Mouse (Mus musculus) right cerebral cortex, postnatal 36 days (tissue): ENCODE data around the gene Myl4.
"Not testable (repeated sequence)": the region's sequence is repeated elsewhere in the genome, so short reads cannot be mapped to it uniquely, and the experiment has no call there.

Experiments
- DNase-seq, 2 experiments: peaks; one replicate each; pipeline ENCODE4 v3.0.0; 2022; ENCODE audit warnings: low spot score in 2 of 2, mixed read lengths in 1 of 2

Gene Myl4

DNA sequence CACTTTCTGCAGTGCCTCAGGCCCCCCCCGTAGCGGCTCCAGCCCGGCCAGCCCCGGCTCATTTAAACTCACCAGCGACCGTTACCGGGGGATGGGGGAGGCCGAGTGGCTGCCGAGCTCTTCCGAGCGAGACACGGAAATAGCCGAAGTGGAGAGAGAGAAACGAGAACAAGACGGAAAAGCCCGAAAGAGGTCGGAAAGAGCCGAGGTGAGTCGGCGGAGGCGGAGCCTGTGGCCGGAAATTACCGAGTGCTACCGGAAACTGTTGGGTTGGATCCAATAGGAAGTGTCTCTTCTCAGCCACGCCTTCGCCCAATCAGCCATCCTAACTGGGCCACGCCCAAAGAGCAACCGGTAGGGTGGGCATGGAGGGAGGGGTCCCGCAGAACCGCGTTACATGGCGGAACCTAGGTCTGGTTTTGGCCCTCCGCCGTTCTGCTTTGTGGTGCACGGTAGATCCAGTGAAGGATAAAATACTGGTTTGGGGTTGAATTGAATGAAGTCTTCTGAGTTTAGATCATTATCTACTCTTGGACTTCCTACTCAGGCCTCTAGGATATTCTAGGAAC lies at the start of gene Myl4, which contains the start of gene Cdc27:
Gene Myl4 (plus strand): TSS at position 258 of the 569 bp plus-strand sequence.
Gene Cdc27 (minus strand): TSS at position 215 of the 569 bp plus-strand sequence.
- peak; percentile 98 to 99 for DNase-seq

DNA sequence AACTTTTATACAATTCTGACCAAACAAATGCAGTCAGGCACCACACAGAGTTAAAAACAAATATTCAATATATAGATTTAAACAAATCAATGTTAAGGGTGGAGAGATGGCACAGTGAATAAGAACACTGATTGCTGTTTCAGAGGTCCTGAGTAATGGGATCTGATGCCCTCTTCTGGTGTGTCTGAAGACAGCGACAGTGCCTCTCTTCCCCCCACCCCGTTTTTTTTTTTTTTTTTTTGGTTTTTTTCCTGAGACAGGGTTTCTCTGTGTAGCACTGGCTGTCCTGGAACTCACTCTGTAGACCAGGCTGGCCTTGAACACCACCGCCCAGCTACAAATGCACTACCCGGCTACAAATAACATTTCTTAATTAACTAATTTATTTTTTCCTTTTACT lies 42.0 kb upstream of the Myl4 start:
- no peak for DNase-seq

DNA sequence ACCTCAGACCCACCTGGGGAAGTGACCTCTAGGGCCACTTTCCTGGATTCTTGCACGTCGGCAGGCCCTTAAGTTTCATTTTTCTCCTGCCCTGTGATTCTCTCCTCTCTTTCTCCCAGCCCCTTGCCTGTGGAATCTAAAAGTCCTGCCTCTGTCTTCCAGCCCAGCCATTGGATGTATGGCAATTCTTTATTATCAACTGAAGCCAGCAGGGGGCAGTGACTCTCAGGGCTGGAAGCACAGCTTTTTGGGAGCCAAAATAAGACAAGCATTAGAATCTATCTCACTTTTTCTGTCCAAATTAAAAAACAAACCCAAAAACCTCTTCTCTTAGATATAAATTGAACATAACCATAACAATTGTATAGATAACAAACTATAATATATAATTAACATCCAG lies 39.9 kb upstream of the Myl4 start:
- DNase-seq: no peak

DNA sequence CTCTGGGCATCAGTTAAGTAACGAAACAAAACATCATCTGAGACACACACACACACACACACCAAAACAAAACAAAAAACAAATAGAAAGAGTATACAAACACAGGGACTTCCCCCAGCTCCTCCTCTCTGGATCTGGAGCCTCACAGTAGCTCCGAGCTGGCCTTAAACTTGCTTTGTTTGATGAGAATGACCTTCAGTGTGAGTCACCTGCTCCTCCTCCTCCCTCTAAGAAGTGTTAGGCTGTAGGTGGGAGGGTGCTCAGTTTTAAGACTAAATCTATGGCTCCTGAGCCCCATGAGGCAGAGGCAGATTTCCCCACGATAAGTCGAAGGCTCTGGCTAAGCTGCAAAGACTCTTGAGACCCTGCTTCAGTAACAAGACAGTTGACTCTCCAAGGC lies 38.0 kb upstream of the Myl4 start:
- no peak for DNase-seq

DNA sequence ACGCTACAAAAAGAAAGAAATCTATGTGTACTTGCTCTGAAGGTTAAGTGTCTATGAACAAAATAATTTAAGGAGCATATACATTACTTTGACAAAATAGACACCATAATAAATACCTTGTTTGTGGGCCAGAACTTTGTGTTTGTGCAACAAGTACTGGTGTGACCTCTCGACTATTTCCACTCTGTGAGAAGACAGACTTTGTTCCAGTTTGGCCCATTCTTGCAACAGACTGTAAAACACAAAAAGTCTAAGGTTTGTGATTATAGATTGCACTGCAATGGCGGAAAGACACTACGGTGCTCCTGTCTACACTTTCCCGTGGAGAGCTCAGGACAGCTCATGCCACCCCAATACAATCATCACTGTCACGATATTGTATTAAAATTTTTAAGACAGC lies 24.5 kb upstream of the Myl4 start:
- DNase-seq: no peak

DNA sequence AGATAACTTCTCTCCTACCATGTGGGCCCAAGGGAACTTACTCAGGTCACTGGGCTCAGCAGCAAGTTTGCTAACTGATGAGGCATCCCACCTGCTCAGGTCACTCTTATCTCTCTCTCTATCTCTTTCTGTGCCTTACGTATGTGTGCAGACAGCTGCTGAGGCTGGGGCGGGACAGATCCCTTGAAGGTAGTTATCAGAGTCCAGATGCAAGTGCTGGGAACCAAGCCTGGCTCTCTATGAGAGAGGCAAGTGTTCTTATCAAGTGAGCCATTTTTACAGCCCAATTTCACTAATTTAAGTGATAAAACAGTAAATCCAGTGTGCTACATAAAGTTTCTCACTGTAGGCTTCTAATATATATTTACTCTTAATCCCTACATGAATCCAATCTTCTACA lies 13.6 kb upstream of the Myl4 start:
- DNase-seq: no peak

DNA sequence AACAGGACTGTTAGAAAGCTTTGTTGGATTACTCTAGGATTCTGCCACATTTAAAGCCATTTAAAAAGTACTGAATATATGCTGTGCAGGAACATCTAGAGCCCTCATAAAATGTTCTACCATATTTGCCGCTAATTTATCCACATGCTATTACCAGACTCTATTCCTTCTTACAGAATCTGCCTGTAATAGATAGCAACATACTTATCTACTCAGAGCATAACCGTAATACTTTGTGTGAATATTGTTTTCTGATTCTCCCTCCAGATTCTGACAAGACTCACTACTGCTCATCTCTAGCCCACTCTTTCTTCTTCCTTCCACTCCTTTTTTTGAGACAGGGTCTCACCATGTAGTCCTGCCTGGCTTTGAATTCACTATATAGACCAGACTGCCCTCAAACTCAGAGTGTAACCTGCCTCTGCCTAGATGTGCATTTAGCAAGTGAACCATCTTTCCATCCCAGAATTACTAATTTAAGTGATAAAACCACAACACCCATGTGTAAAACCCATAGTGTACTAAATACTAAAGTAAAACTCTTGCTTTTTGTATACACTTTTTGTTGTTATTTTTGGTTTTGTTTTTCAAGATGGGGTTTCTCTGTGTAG lies 12.4 kb upstream of the Myl4 start:
- DNase-seq: no peak

DNA sequence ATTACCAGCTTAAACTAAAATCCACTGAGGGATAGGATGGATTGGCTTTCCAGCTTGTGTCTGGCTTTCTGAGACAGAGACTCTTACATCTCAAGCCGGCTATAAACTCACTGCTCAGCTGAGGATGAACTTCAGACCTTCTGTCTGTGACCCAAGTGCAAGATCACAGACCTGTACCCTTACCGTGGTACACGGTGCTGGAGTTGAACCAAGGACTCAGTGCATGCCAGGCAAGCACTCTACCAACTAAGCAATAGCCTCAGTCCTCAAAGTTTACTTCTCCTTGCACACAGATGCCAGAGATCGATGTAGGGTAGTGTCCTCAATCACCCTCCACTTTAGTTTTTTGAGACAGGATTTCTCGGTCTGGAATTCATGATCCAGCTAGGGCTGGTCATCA lies 10.7 kb upstream of the Myl4 start:
- no peak for DNase-seq

DNA sequence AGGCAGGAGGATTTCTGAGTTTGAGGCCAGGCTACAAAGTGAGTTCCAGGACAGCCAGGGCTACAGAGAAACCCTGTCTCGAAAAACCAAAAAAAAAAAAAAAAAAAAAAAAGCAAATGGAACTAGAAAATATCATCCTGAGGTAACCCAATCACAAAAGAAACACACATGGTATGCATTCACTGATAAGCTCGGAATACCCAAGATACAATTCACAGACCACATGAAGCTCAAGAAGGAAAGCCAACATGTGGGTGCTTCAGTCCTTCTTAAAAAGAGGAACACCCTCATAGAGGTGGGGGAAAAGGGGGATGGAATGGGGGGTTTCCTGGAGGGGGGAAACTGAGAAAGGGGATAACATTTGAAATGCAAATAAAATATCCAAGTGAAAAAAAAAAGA lies 7.1 kb upstream of the Myl4 start:
- not testable (repeated sequence) for DNase-seq

DNA sequence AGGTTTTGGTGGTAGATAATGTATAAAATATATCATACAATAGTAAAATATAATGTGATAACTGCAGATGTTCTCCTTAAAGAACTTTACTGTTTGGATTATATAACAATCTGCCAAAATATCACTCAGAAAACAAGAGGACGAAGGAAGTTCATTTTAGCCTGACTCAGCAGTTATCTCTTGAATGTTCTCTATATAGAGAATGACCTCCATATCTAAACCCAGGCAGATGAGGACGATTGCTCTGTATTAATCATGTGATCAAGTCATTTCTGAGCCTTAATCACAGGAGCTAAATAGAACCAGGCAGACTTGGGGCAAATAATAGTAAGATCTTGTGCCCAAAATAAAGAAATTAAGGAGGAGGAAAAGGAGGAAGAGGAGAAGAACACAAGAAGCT lies 6.0 kb upstream of the Myl4 start:
- no peak for DNase-seq

DNA sequence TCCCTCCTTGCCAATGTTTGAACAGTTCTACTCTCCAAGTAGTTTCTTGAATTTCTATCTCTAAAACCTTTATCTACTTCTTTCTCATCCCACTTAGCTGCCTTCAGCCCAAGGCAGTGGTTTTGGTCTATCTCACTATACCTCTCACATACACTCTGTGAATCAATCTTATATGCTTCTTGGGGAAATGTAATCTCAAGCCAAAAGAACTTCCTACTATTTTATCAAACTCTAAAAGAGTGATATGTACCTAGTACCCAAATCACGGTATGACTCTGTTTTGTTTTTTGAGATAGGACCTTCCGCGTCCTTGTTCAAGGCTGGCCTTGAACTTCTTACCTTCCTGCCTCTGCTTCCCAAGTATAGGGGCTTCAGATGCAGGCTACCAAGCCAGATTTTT lies 3.0 kb upstream of the Myl4 start:
- no peak for DNase-seq

DNA sequence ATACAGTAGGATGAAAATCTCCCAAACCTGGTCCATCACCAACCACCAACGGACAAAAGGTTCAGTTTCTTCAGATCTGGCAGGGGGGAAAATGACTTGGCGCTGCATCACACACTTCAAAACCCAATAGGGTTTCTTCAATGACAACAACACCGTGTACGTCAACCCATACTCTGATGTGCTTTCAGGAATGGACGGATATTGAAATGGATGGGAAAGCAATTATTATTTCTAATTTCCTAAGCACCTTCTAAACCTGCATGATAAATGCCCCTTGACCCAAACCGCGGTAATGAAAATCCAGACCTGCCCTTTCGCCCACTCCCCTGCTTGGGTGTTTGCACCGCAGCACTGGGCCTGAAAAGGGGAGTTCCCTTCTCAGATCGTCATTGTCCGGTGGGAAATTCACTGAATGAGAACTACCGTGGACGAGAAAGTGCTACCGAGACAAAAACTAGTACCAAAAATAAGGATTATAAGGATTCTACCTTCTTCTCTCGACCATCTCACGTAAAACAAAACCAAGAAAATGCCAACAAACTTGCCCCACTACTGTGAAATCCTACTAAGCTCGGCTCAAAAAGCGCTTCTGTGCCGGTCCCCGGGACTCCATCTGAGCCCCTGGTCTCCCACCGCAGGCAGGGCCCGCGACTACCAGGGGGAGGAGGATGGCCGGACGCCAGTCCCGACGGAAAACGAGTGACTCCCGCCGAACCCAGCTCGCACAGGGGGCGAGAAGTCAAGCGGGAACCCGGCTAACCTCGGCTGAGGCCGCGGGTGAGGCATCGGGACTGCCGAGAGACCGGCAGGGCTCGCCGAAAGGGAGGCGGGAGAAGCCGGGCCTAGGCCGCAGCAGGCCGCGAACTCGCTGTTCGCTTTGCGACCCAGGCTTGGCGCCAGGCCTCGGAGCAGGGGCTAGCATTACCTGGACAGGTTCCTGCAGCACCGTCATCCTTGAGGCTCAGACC lies 741 bp upstream of the Myl4 start:
- peak in 1 of 2 experiments; percentile 23 for DNase-seq

DNA sequence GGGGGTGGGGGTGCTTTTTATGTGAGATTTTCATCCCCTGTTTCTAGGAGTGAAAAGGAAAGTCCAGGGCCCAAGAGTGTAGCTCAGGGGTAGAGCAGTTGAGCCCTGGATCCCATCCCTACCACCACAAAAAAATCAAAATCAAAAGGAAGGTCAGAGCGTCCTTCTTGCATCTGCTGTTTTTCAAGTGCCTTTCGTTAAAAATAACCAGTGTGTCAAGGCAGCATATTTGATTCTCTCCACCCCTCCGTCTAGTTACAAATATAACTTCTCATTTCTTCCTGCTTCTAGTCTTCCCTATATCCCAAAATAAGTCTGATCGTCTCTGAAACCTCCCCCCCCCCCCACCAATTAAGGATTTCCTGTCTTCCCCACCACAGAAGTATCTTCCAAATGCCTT lies 7.6 kb downstream of the Myl4 start:
- DNase-seq: no peak

DNA sequence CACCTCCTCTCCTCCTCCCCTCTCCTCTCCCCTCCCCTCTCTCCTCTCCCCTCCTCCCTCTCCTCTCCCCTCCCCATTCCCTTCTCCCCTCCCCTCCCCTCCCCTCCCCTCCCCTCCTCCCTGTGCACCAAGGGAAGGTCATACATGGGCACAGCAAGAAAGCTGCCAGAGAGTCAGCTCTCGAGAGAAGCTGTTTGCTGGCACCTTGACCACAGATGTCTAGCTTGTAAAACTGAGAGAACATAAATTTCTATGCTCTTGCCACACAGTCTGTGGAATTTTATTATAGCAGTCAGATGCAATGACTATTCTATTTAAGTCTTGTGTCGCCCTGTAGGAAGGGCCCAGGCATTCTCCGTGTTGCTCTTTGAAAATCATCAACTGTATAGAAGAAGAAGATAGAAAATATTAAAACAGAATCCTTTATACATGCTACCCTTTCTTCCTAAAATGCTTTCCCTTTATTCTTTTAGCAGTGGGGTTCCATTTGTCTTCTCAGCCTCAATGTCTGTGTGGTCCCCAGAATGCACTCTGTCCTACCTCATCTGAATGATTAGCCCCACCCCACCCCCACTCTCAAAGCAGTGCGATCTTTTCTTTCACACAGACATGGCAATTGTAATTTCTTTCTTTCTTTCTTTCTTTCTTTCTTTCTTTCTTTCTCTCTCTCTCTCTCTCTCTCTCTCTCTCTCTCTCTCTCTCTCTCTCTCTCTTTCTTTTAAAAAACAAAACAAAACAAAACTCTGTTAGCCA lies 8.4 kb downstream of the Myl4 start:
- peak in 1 of 2 experiments; percentile 41 for DNase-seq

DNA sequence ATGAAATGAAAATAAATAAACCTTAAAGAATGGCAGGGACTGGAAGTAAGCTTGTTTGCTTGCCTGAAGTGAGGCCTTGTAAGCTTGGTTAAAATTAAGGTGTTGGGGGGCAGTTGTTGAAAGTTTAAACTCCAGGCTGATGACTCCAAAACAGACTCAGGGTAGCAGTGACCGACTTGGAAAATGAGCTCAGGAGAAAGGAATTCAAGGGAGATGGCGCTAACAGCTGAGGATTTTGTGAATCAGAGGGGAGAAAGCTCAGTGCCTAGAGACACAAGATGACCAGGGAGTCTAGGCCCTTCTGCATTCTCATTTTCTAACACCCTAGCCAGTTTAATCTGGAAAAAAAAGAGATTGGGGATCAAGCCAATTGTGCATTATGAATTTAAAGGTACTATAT lies 10.5 kb downstream of the Myl4 start:
- no peak for DNase-seq

DNA sequence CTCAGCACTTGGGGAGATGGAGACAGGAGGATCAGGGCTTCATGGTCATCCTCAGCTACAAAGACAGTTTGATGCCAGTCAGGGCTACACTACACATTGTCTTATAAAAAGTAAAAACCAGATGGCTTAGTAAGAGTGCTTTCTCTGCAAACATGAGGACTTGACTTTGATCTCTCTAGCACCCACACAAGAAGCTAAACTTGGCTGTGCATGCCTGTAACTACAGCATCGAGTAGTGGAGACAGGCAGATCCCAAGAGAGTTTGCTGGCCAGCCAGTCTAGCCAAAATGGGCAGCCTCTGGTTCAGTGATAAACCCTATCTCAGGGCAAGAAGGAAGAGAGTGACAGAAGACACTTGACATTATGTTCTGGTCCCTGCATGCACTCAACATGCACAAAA lies 13.0 kb downstream of the Myl4 start:
- DNase-seq: peak in 1 of 2 experiments; percentile 45

DNA sequence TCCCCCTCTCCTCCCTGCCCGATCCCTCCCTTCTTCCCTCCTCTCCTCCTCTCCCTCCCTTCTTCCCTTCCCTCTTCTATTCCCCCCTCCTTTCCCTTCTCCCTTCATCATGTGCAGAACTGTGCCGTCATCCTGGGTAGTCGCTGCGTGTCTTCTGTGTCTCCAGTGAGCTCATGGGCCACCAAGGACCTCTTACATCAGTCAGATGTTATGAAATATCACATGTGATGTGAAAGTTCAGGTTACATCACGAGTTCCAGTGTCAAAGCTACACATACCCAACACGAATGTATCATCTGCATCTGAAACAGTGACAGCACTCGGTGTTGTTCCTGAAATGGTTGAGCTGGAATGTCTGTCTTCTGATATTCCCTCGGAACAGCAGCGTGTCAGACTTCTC lies 14.7 kb downstream of the Myl4 start:
- no peak for DNase-seq

DNA sequence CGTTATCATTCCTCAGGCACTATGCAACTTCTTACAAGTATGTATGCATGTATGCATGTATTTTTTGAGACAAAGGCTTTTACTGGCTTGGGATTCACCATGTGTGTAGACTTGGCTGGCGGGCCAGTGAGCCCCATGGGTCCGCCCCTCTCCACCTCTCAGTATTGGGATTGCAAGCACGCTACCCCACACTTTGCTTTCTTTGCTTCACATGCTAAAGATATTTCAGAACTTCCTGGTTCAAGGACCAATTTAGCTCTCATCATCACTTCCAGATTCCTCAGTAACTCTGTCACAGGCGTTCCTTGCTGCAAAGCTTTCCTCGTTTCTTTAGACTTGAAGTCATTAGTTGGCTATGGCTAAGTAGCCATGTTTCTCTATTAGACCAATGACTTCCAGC lies 15.6 kb downstream of the Myl4 start:
- DNase-seq: no peak

DNA sequence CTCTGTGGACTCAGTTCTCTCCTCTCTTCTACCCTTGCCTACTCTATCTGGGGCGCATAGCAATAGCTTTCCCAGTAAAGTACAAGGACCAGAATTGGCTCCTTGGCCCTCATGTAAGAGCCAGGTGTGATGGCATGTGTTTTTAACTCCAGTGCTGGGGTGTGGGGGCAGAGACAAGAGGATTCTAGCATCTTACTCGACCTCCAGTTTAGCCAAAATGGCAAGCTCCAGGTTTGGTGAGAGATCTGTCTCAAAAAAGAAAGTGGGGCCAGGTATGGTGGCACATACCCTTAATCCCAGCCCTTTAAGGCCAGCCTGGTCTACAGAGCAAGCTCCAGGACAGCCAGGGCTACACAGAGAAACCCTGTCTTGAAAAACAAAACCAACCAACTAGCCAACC lies 16.3 kb downstream of the Myl4 start:
- no peak for DNase-seq

DNA sequence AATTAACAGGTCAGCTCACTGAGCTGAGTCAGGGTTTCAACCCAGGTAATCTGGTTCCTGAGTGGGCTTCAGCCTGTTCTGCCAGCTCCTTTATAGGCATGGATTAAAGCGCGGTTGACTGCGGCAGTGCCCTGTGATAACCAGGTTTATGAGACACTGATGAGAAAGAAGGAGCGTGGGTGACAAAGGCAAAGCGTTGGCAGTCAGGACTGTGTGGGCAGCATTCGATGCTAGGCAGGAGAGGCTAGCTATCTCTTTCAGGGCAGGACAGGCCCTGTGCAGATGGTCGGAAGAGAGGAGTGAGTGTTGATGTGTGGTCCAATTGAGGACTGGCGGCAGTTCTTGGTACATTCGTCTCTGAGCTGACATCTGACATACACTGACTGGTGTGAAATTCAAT lies 17.3 kb downstream of the Myl4 start:
- DNase-seq: no peak

DNA sequence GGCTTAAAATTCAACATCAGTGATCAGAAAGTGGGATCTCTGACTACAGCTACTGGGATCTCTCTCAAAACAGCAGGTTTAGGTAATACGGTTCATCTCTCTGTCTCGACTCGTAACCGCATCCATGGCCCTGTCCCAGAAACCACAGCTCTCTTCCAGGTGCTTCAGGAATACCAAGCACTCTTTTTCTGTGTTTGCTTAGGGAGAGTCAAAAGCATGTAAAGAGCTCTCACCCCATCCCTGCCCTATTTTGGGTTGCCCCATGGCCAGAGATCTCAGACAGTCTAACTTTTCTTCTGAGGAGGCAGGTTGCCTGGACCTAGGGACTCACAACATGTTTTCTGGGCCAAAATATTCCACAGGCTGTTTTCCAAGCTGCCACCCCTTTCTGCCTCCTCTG lies 17.9 kb downstream of the Myl4 start:
- DNase-seq: no peak

DNA sequence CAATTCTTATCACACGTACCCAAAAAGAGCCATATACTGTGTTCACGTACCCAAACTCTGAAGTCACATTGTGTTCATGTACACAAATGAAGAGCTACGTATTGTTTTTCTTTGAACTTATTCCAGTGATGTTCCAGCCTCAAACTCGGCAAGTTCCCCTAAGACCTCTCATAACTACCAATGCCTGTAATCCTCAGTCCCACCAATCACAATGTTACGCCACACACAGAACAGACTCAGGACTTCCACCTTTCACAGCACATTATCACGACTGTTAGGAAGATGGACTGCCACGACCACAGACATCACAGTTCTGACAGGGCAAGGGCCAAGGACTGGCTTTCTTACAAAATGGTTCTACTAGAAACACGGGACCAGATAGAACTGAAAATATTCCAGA lies 20.1 kb downstream of the Myl4 start:
- DNase-seq: not testable (repeated sequence)
